Mouse (Mus musculus): ENCODE results near the gene Clcn6. TPM values are rescaled to one million over a fixed set of nuclear protein-coding genes. Genes with fewer than 3 reads are reported as not detected.

Gene Clcn6
- polyA plus RNA-seq, 1 experiment from 2014 or later, result 6.0 TPM

GRCm38 (mm10) chr4:148082257-148083044 is 43.8 kb upstream of the Clcn6 start:
- no peak overlapping the region for H3K4me3 ChIP-seq (ENCODE audit: low read length)
- H3K9me3 ChIP-seq (ENCODE audit: control insufficient read depth, low read length), result no peaks in the 10 kb centered on the region
- no peaks in the 10 kb centered on the region for H3K27me3 ChIP-seq (ENCODE audit: control insufficient read depth, insufficient read depth, low read length)
- ATAC-seq (ENCODE audit: low FRiP score, low TSS enrichment), result peak; percentile 18; the same call in 1 of the 2 replicates
- no peak overlapping the region for H3K4me2 ChIP-seq (replicated peaks; ENCODE audit: low read depth, low read length)
- peaks cover 31% of the 10 kb centered on the region for H3K4me1 ChIP-seq (ENCODE audit: control insufficient read depth, insufficient read depth, low read length)
- H3K9ac ChIP-seq (ENCODE audit: low read depth, low read length), result no peak overlapping the region
- no peak overlapping the region for H3K27ac ChIP-seq (ENCODE audit: low read depth, low read length)
- 48% methylated on average over 12 of the region's 12 CpGs for WGBS
- peaks cover 15% of the 10 kb centered on the region for H3K36me3 ChIP-seq (ENCODE audit: control insufficient read depth, insufficient read depth, low read length)

GRCm38 (mm10) chr4:148081201-148081600 is 42.6 kb upstream of the Clcn6 start:
- WGBS, result 96% methylated on average over 10 of the region's 10 CpGs

GRCm38 (mm10) chr4:148080597-148080973 is 42.0 kb upstream of the Clcn6 start:
- no peak for ATAC-seq (ENCODE audit: low FRiP score, low TSS enrichment)
- Histone ChIP-seq H3K27me3 (ENCODE audit: control insufficient read depth, insufficient read depth, low read length) (no peaks in the 10 kb centered on the region), H3K9ac (ENCODE audit: low read depth, low read length) (no peak overlapping the region)

More at GRCm38 (mm10) chr4:148081201-148081600, 42.6 kb upstream of the Clcn6 start:
- Histone ChIP-seq H3K4me3 (ENCODE audit: low read length) (no peak overlapping the region), H3K4me1 (ENCODE audit: control insufficient read depth, insufficient read depth, low read length) (peaks cover 20% of the 10 kb centered on the region), H3K27ac (ENCODE audit: low read depth, low read length) (no peak overlapping the region), H3K27me3 (ENCODE audit: control insufficient read depth, insufficient read depth, low read length) (no peaks in the 10 kb centered on the region), H3K9ac (ENCODE audit: low read depth, low read length) (no peak overlapping the region), H3K9me3 (ENCODE audit: control insufficient read depth, low read length) (no peaks in the 10 kb centered on the region), H3K4me2 (replicated peaks; ENCODE audit: low read depth, low read length) (no peak overlapping the region), H3K36me3 (ENCODE audit: control insufficient read depth, insufficient read depth, low read length) (peaks cover 15% of the 10 kb centered on the region)
- no peak for ATAC-seq (ENCODE audit: low FRiP score, low TSS enrichment)

GRCm38 (mm10) chr4:148079944-148080596 is 41.4 kb upstream of the Clcn6 start:
- WGBS, result 88% methylated on average over 8 of the region's 8 CpGs
- peaks cover 21% of the 10 kb centered on the region for H3K4me1 ChIP-seq (ENCODE audit: control insufficient read depth, insufficient read depth, low read length)
- H3K4me2 ChIP-seq (replicated peaks; ENCODE audit: low read depth, low read length), result no peak overlapping the region

More at GRCm38 (mm10) chr4:148080597-148080973, 42.0 kb upstream of the Clcn6 start:
- peaks cover 15% of the 10 kb centered on the region for H3K36me3 ChIP-seq (ENCODE audit: control insufficient read depth, insufficient read depth, low read length)
- H3K9me3 ChIP-seq (ENCODE audit: control insufficient read depth, low read length), result no peaks in the 10 kb centered on the region
- WGBS, result 97% methylated on average over 1 of the region's 1 CpGs
- no peak overlapping the region for H3K4me3 ChIP-seq (ENCODE audit: low read length)
- peaks cover 21% of the 10 kb centered on the region for H3K4me1 ChIP-seq (ENCODE audit: control insufficient read depth, insufficient read depth, low read length)
- H3K4me2 ChIP-seq (replicated peaks; ENCODE audit: low read depth, low read length), result no peak overlapping the region
- no peak overlapping the region for H3K27ac ChIP-seq (ENCODE audit: low read depth, low read length)

GRCm38 (mm10) chr4:148079212-148079611 is 40.6 kb upstream of the Clcn6 start:
- WGBS, result 73% methylated on average over 6 of the region's 6 CpGs
- Histone ChIP-seq H3K27ac (ENCODE audit: low read depth, low read length) (no peak overlapping the region), H3K4me3 (ENCODE audit: low read length) (no peak overlapping the region), H3K36me3 (ENCODE audit: control insufficient read depth, insufficient read depth, low read length) (peaks cover 15% of the 10 kb centered on the region), H3K9me3 (ENCODE audit: control insufficient read depth, low read length) (no peaks in the 10 kb centered on the region), H3K9ac (ENCODE audit: low read depth, low read length) (no peak overlapping the region), H3K27me3 (ENCODE audit: control insufficient read depth, insufficient read depth, low read length) (no peaks in the 10 kb centered on the region), H3K4me1 (ENCODE audit: control insufficient read depth, insufficient read depth, low read length) (peaks cover 17% of the 10 kb centered on the region), H3K4me2 (replicated peaks; ENCODE audit: low read depth, low read length) (no peak overlapping the region)
- ATAC-seq (ENCODE audit: low FRiP score, low TSS enrichment), result no peak

More at GRCm38 (mm10) chr4:148079944-148080596, 41.4 kb upstream of the Clcn6 start:
- Histone ChIP-seq H3K9ac (ENCODE audit: low read depth, low read length) (no peak overlapping the region), H3K27ac (ENCODE audit: low read depth, low read length) (no peak overlapping the region), H3K27me3 (ENCODE audit: control insufficient read depth, insufficient read depth, low read length) (no peaks in the 10 kb centered on the region), H3K9me3 (ENCODE audit: control insufficient read depth, low read length) (no peaks in the 10 kb centered on the region), H3K36me3 (ENCODE audit: control insufficient read depth, insufficient read depth, low read length) (peaks cover 15% of the 10 kb centered on the region), H3K4me3 (ENCODE audit: low read length) (no peak overlapping the region)
- ATAC-seq (ENCODE audit: low FRiP score, low TSS enrichment), result no peak

GRCm38 (mm10) chr4:148075881-148076280 is 37.3 kb upstream of the Clcn6 start:
- Histone ChIP-seq H3K9ac (ENCODE audit: low read depth, low read length) (no peak overlapping the region), H3K36me3 (ENCODE audit: control insufficient read depth, insufficient read depth, low read length) (peaks cover 11% of the 10 kb centered on the region), H3K27me3 (ENCODE audit: control insufficient read depth, insufficient read depth, low read length) (no peaks in the 10 kb centered on the region), H3K4me2 (replicated peaks; ENCODE audit: low read depth, low read length) (no peak overlapping the region), H3K4me3 (ENCODE audit: low read length) (no peak overlapping the region), H3K4me1 (ENCODE audit: control insufficient read depth, insufficient read depth, low read length) (peaks cover 4% of the 10 kb centered on the region; the same call in 1 of the 2 replicates), H3K9me3 (ENCODE audit: control insufficient read depth, low read length) (no peaks in the 10 kb centered on the region), H3K27ac (ENCODE audit: low read depth, low read length) (no peak overlapping the region)
- WGBS, result 91% methylated on average over 6 of the region's 6 CpGs
- no peak for ATAC-seq (ENCODE audit: low FRiP score, low TSS enrichment)

- WGBS, result 48% methylated on average over 21 of the region's 21 CpGs
- Histone ChIP-seq H3K27me3 (ENCODE audit: control insufficient read depth, insufficient read depth, low read length) (no peaks in the 10 kb centered on the region), H3K9me3 (ENCODE audit: control insufficient read depth, low read length) (no peaks in the 10 kb centered on the region), H3K4me3 (ENCODE audit: low read length) (peak overlapping the region; percentile 24), H3K4me1 (ENCODE audit: control insufficient read depth, insufficient read depth, low read length) (peaks cover 4% of the 10 kb centered on the region; the same call in 1 of the 2 replicates), H3K9ac (ENCODE audit: low read depth, low read length) (no peak overlapping the region), H3K4me2 (replicated peaks; ENCODE audit: low read depth, low read length) (peak overlapping the region; percentile 46), H3K27ac (ENCODE audit: low read depth, low read length) (no peak overlapping the region), H3K36me3 (ENCODE audit: control insufficient read depth, insufficient read depth, low read length) (peaks cover 4% of the 10 kb centered on the region; the same call in 1 of the 2 replicates)
- ATAC-seq (ENCODE audit: low FRiP score, low TSS enrichment), result peak; percentile 55; the same call in 1 of the 2 replicates
Observed at GRCm38 (mm10) chr4:148075259-148075658, 36.6 kb upstream of the Clcn6 start.

- peak overlapping the region; percentile 24 for H3K4me3 ChIP-seq (ENCODE audit: low read length)
- H3K9ac ChIP-seq (ENCODE audit: low read depth, low read length), result no peak overlapping the region
- H3K9me3 ChIP-seq (ENCODE audit: control insufficient read depth, low read length), result no peaks in the 10 kb centered on the region
- H3K4me2 ChIP-seq (replicated peaks; ENCODE audit: low read depth, low read length), result peak overlapping the region; percentile 46
- peaks cover 4% of the 10 kb centered on the region; the same call in 1 of the 2 replicates for H3K4me1 ChIP-seq (ENCODE audit: control insufficient read depth, insufficient read depth, low read length)
- no peak for ATAC-seq (ENCODE audit: low FRiP score, low TSS enrichment)
- no peaks in the 10 kb centered on the region; the same call in 1 of the 2 replicates for H3K36me3 ChIP-seq (ENCODE audit: control insufficient read depth, insufficient read depth, low read length)
- whole genome bisulfite sequencing, result 49% methylated on average over 17 of the region's 17 CpGs
- no peaks in the 10 kb centered on the region for H3K27me3 ChIP-seq (ENCODE audit: control insufficient read depth, insufficient read depth, low read length)
- no peak overlapping the region for H3K27ac ChIP-seq (ENCODE audit: low read depth, low read length)
Observed at GRCm38 (mm10) chr4:148074521-148075189, 36.0 kb upstream of the Clcn6 start.

All from kidney, embryonic 14.5 days (tissue).